In the genomic region with DNA sequence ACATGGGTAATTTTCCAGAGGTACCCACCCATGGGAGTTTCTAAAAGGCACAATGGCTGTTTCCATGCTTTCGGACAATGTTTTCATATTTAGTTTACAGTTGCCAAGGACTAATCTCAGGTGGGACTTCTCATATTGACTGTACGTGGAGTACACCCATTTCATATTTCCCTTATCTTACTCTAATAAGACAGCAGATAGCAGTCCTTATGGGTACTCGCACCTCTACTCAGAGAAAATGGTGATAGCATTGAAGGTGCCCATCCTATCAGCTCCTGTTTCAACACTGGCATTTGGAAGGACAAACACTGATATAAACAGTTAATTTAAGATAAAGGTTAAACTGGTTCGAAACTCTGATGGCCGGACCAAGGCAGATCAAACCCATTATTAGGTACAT, we compare ENCODE assay signal across 24 mouse cellular contexts.
"Had no signal": no experiment of that assay in that cellular context is flagged by ENCODE, and none has a peak within 500 bp of the region (broad histone marks: within the 10 kb centered on the region; RNA-seq: fewer than 3 reads in every experiment).

No protein-coding gene starts in this region.

- H3K4me3 ChIP-seq: gastrocnemius, adult 2 months; heart, adult 2 months; heart, embryonic 13.5 days; heart, embryonic 15.5 days; hindbrain, embryonic 13.5 days; hindbrain, embryonic 15.5 days; kidney, embryonic 15.5 days; limb, embryonic 13.5 days; limb, embryonic 15.5 days had no signal

- H3K27me3 ChIP-seq: heart, embryonic 13.5 days; heart, embryonic 15.5 days; hindbrain, embryonic 13.5 days; hindbrain, embryonic 15.5 days; kidney, embryonic 15.5 days; limb, embryonic 15.5 days had no signal

- H3K4me2 ChIP-seq: heart, embryonic 11.5 days; heart, embryonic 13.5 days; heart, embryonic 15.5 days; hindbrain, embryonic 13.5 days; hindbrain, embryonic 15.5 days; kidney, embryonic 15.5 days; limb, embryonic 13.5 days; limb, embryonic 15.5 days had no signal

- H3K27ac ChIP-seq: gastrocnemius, adult 2 months; heart, adult 2 months; heart, embryonic 13.5 days; heart, embryonic 15.5 days; hindbrain, embryonic 13.5 days; hindbrain, embryonic 15.5 days; hindbrain, postnatal 0 days; kidney, embryonic 15.5 days; kidney, postnatal 0 days; limb, embryonic 13.5 days; limb, embryonic 15.5 days had no signal

- DNase-seq: gastrocnemius, adult 2 months; gastrocnemius, postnatal 10 days; gastrocnemius, postnatal 25 days; heart, adult 2 months; heart, postnatal 4 days; kidney, adult 11 months; kidney, adult 2 months; kidney, adult 9 months; kidney, postnatal 14 days; kidney, postnatal 36 days; layer of hippocampus, adult 9-11 months; layer of hippocampus, postnatal 36 days; left cerebral cortex, postnatal 4 days had no signal

- ATAC-seq: hindbrain, postnatal 0 days; intestine, embryonic 16.5 days had no signal

- H3K36me3 ChIP-seq: heart, embryonic 13.5 days; heart, embryonic 15.5 days; hindbrain, embryonic 13.5 days; hindbrain, embryonic 15.5 days; kidney, embryonic 15.5 days; limb, embryonic 13.5 days; limb, embryonic 15.5 days had no signal

- H3K9ac ChIP-seq: heart, embryonic 13.5 days; heart, embryonic 15.5 days; hindbrain, embryonic 13.5 days; hindbrain, embryonic 15.5 days; kidney, embryonic 15.5 days; limb, embryonic 13.5 days; limb, embryonic 15.5 days had no signal

- H3K9me3 ChIP-seq: heart, embryonic 13.5 days; heart, embryonic 15.5 days; hindbrain, embryonic 13.5 days; hindbrain, embryonic 15.5 days; kidney, embryonic 15.5 days; limb, embryonic 15.5 days had no signal

- H3K4me1 ChIP-seq: heart, embryonic 13.5 days; heart, embryonic 15.5 days; hindbrain, embryonic 13.5 days; hindbrain, embryonic 15.5 days; kidney, embryonic 15.5 days; limb, embryonic 13.5 days; limb, embryonic 15.5 days had no signal
